Mouse (Mus musculus): ENCODE data around the gene Gm26938. TPM values are rescaled to one million over a fixed set of nuclear protein-coding genes. Genes with fewer than 3 reads are reported as not detected.

Gm26938 gene
- polyA plus RNA-seq, 1 experiment from 2014 or later = not detected

DNA sequence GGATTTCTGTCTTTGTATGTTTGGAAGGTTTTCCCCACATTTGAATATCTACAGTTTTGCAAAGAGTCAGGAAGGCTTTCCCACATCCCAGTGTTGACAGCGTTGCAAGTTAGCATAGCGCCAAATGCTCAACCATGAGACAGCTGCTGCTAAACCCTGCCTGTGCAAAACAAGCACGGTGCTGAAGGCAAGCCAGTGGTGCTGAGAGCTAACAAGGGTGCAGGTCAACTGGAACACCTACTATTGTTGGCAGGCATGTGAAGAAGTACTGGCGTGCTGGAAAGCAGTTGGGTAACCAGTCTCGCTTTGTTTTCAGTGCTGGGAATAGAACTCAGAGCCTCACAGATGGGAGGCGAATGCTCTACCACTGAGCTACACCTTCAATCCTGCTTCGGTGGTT is 9.5 kb upstream of the Gm26938 start:
- Histone ChIP-seq H3K9me3 (replicated peaks; ENCODE audit: control insufficient read depth, low read length) (no peaks in the 10 kb centered on the region), H3K27me3 (ENCODE audit: control insufficient read depth, insufficient read depth, low read length) (peaks cover 4% of the 10 kb centered on the region; the same call in 1 of the 2 replicates), H3K4me3 (ENCODE audit: low read depth, low read length) (no peak overlapping the region), H3K36me3 (ENCODE audit: control insufficient read depth, insufficient read depth, low read length) (no peaks in the 10 kb centered on the region), H3K4me2 (no peak overlapping the region), H3K4me1 (ENCODE audit: control insufficient read depth, insufficient read depth, low read length) (no peaks in the 10 kb centered on the region), H3K27ac (ENCODE audit: low read depth, low read length) (no peak overlapping the region), H3K9ac (ENCODE audit: low read depth, low read length) (no peak overlapping the region)
- WGBS (ENCODE audit: insufficient replicate concordance) = 79% methylated on average over 7 of the region's 7 CpGs
- ATAC-seq (replicated peaks; ENCODE audit: insufficient number of reproducible peaks, low FRiP score, low TSS enrichment) = no peak

DNA sequence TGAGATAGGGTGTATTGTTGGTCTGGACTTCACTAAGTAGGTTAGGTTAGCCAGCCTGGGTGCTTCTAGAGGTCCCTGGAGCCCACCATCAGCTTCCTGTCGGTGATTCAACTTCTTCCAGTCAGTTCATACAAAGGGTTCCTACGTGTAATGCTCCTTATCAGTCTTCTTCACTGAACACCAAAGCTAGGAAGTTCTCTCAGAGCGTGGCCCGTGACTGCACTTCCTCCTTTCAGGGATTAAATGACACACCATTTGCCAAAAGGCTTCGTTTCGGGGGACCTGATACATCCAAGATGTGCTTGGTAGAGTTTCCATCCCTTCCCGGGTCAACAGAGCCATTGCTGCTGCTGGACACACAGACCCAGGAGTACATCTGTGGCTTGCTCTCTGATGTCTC is 5.9 kb upstream of the Gm26938 start:
- no peaks in the 10 kb centered on the region for H3K36me3 ChIP-seq (ENCODE audit: control insufficient read depth, insufficient read depth, low read length)
- H3K9me3 ChIP-seq (replicated peaks; ENCODE audit: control insufficient read depth, low read length) = no peaks in the 10 kb centered on the region
- no peak overlapping the region for H3K4me3 ChIP-seq (ENCODE audit: low read depth, low read length)
- H3K4me2 ChIP-seq = no peak overlapping the region
- 55% methylated on average over 7 of the region's 7 CpGs for WGBS (ENCODE audit: insufficient replicate concordance)
- no peaks in the 10 kb centered on the region for H3K4me1 ChIP-seq (ENCODE audit: control insufficient read depth, insufficient read depth, low read length)
- H3K27me3 ChIP-seq (ENCODE audit: control insufficient read depth, insufficient read depth, low read length) = no peaks in the 10 kb centered on the region
- ATAC-seq (replicated peaks; ENCODE audit: insufficient number of reproducible peaks, low FRiP score, low TSS enrichment) = no peak
- H3K9ac ChIP-seq (ENCODE audit: low read depth, low read length) = no peak overlapping the region
- no peak overlapping the region for H3K27ac ChIP-seq (ENCODE audit: low read depth, low read length)

DNA sequence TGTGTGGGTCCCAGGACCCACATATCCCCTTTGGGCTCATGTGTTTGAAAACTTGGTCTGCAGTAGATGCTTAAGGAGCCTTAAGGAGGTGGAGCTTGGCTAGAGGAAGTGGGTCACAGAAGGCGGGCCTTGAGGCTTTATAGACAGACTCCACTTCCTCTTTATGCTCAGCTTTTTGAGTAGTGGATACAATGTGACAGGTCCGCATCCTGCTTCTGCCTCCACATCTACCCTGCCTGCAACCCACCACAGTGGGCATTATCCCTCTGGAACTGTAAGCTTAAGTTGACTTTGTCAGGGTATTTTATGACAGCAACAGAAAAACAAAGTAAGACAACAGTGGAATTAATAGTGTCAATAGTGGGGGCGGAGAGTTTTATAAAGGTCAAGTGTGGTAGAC is 4.5 kb upstream of the Gm26938 start:
- no peaks in the 10 kb centered on the region for H3K36me3 ChIP-seq (ENCODE audit: control insufficient read depth, insufficient read depth, low read length)
- WGBS (ENCODE audit: insufficient replicate concordance) = 78% methylated on average over 3 of the region's 3 CpGs
- no peak overlapping the region for H3K27ac ChIP-seq (ENCODE audit: low read depth, low read length)
- no peak overlapping the region for H3K4me3 ChIP-seq (ENCODE audit: low read depth, low read length)
- no peaks in the 10 kb centered on the region for H3K27me3 ChIP-seq (ENCODE audit: control insufficient read depth, insufficient read depth, low read length)
- no peak overlapping the region for H3K9ac ChIP-seq (ENCODE audit: low read depth, low read length)
- ATAC-seq (replicated peaks; ENCODE audit: insufficient number of reproducible peaks, low FRiP score, low TSS enrichment) = no peak
- no peaks in the 10 kb centered on the region for H3K9me3 ChIP-seq (replicated peaks; ENCODE audit: control insufficient read depth, low read length)
- H3K4me1 ChIP-seq (ENCODE audit: control insufficient read depth, insufficient read depth, low read length) = peaks cover 5% of the 10 kb centered on the region
- H3K4me2 ChIP-seq = no peak overlapping the region

DNA sequence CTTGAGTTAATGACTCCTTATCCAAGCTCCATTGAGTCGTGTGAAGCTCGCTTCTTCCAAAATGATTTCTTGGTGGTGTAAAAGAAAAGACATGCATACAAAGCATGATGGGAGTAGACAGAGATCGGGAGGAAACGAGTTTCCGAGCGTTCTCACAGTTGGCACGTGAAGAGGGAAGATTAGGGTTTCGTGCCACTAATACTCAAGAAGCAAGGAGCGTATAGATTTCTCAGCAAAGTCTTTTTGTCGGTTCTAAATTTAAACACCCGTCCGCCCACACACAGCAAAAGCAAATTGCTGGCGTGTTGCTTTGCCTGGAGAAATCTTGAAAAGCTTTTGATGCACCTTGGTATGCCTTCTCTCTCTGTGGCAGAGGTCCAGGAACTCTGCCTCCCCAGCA is 3.2 kb upstream of the Gm26938 start:
- no peak overlapping the region for H3K27ac ChIP-seq (ENCODE audit: low read depth, low read length)
- WGBS (ENCODE audit: insufficient replicate concordance) = 73% methylated on average over 13 of the region's 13 CpGs
- no peak for ATAC-seq (replicated peaks; ENCODE audit: insufficient number of reproducible peaks, low FRiP score, low TSS enrichment)
- no peak overlapping the region for H3K9ac ChIP-seq (ENCODE audit: low read depth, low read length)
- H3K4me3 ChIP-seq (ENCODE audit: low read depth, low read length) = no peak overlapping the region
- no peaks in the 10 kb centered on the region for H3K36me3 ChIP-seq (ENCODE audit: control insufficient read depth, insufficient read depth, low read length)
- no peak overlapping the region for H3K4me2 ChIP-seq
- H3K27me3 ChIP-seq (ENCODE audit: control insufficient read depth, insufficient read depth, low read length) = no peaks in the 10 kb centered on the region
- H3K4me1 ChIP-seq (ENCODE audit: control insufficient read depth, insufficient read depth, low read length) = peaks cover 10% of the 10 kb centered on the region
- H3K9me3 ChIP-seq (replicated peaks; ENCODE audit: control insufficient read depth, low read length) = no peaks in the 10 kb centered on the region

DNA sequence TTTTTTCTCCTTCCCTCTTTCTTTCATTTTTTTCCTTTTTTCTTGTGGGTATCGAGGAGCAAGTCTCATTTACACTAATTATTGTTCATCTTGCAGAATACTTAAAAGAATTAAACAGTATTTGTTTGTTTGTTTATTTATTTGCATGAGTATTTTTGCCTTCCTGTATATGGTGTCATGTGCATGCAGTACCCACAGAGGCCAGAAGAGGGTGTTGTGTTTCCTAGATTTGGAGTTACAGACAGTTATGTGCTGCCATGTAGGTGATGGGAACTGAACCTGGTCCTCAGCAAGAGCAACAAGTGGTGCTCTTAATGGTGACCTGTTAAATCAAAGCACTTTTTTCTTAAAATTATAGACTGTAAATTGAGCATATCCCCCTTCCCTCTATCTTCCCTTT is 1.4 kb upstream of the Gm26938 start:
- H3K27ac ChIP-seq (ENCODE audit: low read depth, low read length) = no peak overlapping the region
- no peaks in the 10 kb centered on the region for H3K9me3 ChIP-seq (replicated peaks; ENCODE audit: control insufficient read depth, low read length)
- no peak overlapping the region for H3K4me2 ChIP-seq
- no peaks in the 10 kb centered on the region for H3K27me3 ChIP-seq (ENCODE audit: control insufficient read depth, insufficient read depth, low read length)
- H3K9ac ChIP-seq (ENCODE audit: low read depth, low read length) = no peak overlapping the region
- WGBS (ENCODE audit: insufficient replicate concordance) = 93% methylated on average over 1 of the region's 1 CpGs
- peaks cover 10% of the 10 kb centered on the region for H3K4me1 ChIP-seq (ENCODE audit: control insufficient read depth, insufficient read depth, low read length)
- H3K4me3 ChIP-seq (ENCODE audit: low read depth, low read length) = no peak overlapping the region
- no peak for ATAC-seq (replicated peaks; ENCODE audit: insufficient number of reproducible peaks, low FRiP score, low TSS enrichment)
- peaks cover 9% of the 10 kb centered on the region for H3K36me3 ChIP-seq (ENCODE audit: control insufficient read depth, insufficient read depth, low read length)

DNA sequence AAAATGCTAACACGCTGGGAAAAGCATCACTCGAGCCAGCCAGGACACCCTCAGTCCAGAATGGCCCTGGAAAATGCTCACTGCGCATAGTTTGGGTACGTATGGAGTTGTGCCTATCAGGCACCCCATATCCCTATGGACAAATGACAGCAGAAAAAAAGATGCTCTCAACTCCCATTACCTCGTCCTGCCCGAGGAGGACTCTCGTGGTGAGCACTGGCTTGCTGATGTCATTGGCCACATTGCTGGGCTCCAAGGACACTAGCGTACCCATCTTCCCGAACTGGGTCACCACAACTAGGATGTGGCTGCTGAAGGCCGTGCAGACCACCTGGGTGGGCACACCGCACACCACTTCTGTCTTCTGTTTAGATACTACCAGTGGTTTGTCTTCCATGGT is 260 bp downstream of the Gm26938 start:
- Histone ChIP-seq H3K9me3 (replicated peaks; ENCODE audit: control insufficient read depth, low read length) (no peaks in the 10 kb centered on the region), H3K36me3 (ENCODE audit: control insufficient read depth, insufficient read depth, low read length) (peaks cover 13% of the 10 kb centered on the region), H3K4me1 (ENCODE audit: control insufficient read depth, insufficient read depth, low read length) (peaks cover 10% of the 10 kb centered on the region), H3K4me3 (ENCODE audit: low read depth, low read length) (peak overlapping the region; percentile 84), H3K27me3 (ENCODE audit: control insufficient read depth, insufficient read depth, low read length) (no peaks in the 10 kb centered on the region), H3K4me2 (peak overlapping the region; percentile 96), H3K27ac (ENCODE audit: low read depth, low read length) (peak overlapping the region; percentile 50; the same call in 1 of the 2 replicates), H3K9ac (ENCODE audit: low read depth, low read length) (peak overlapping the region; percentile 84)
- WGBS (ENCODE audit: insufficient replicate concordance) = 37% methylated on average over 11 of the region's 11 CpGs
- ATAC-seq (replicated peaks; ENCODE audit: insufficient number of reproducible peaks, low FRiP score, low TSS enrichment) = no peak

DNA sequence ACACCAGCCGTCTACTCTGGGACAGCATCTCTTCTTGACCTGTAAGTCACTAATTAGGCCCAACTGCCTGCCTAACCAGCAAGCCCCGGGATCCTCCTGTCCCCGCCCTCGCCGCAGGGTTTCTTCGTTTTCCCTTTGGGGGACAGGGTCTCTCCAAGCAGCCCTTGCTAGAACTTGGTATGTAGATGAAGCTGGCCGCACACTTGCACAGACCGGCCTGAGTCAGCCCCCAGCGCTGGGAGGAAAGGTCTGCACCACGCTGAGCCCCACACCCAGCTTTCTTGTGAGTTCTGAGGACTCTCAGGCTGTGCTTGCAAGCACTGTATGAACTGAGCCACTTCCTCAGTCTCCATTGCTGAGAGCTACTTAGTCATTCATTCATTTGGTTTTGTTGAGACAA is 1.7 kb downstream of the Gm26938 start:
- WGBS (ENCODE audit: insufficient replicate concordance) = 88% methylated on average over 10 of the region's 10 CpGs
- Histone ChIP-seq H3K4me1 (ENCODE audit: control insufficient read depth, insufficient read depth, low read length) (peaks cover 10% of the 10 kb centered on the region), H3K27me3 (ENCODE audit: control insufficient read depth, insufficient read depth, low read length) (no peaks in the 10 kb centered on the region), H3K27ac (ENCODE audit: low read depth, low read length) (no peak overlapping the region), H3K9ac (ENCODE audit: low read depth, low read length) (no peak overlapping the region), H3K9me3 (replicated peaks; ENCODE audit: control insufficient read depth, low read length) (no peaks in the 10 kb centered on the region), H3K4me3 (ENCODE audit: low read depth, low read length) (no peak overlapping the region), H3K4me2 (no peak overlapping the region), H3K36me3 (ENCODE audit: control insufficient read depth, insufficient read depth, low read length) (peaks cover 13% of the 10 kb centered on the region)
- ATAC-seq (replicated peaks; ENCODE audit: insufficient number of reproducible peaks, low FRiP score, low TSS enrichment) = no peak

DNA sequence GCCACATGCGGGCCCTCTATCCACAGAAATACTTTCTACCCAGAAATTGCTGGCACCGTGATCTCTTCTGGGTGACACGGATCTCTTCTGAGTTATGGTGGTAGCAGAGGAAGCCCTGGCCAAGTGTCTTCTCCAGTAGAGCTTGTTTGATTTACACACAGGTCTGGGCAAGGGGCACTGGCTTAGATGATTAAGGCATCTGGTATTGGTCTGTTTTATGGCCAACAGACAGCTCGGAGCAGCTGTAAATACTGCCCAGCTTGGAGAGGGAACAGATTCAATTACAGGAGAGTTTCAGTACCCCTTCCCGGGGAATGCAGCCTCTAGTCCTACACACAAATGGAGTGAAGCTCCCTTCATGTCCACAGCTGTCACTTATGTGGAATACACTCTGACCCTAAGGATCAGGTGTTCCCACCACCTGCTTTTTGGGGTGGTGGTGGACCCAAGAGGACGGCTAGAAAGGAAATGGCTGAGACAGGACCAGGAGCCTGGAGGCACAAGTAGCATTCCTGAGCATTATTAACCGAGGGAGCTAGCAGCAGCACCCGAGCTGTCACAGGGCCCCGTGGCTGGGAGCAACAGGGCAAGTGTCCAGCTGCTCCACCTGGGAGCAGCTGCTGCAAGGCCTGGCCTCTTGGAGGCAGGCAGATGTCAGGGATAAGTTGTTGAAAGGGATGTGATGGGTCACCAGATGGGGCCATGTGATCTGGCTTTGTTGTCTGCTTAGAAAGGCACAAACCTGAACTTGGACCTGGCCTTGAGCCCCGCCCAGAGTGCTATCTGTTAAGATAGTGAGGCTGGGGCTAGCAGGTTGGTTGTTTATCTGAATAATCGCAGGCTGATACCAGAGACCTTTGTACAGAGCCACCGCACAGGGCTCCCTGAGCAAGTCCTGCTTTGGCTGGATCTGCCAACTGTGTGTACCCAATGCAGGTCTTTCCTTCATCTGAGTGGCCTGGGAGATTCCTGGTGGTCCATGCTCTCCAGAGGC is 4.4 kb downstream of the Gm26938 start:
- Histone ChIP-seq H3K27ac (ENCODE audit: low read depth, low read length) (no peak overlapping the region), H3K4me1 (ENCODE audit: control insufficient read depth, insufficient read depth, low read length) (peaks cover 10% of the 10 kb centered on the region)
- ATAC-seq (replicated peaks; ENCODE audit: insufficient number of reproducible peaks, low FRiP score, low TSS enrichment) = no peak

More for the DNA sequence above, 4.4 kb downstream of the Gm26938 start:
- no peak overlapping the region for H3K9ac ChIP-seq (ENCODE audit: low read depth, low read length)
- peaks cover 13% of the 10 kb centered on the region for H3K36me3 ChIP-seq (ENCODE audit: control insufficient read depth, insufficient read depth, low read length)
- WGBS (ENCODE audit: insufficient replicate concordance) = 72% methylated on average over 12 of the region's 12 CpGs
- H3K4me2 ChIP-seq = no peak overlapping the region
- H3K4me3 ChIP-seq (ENCODE audit: low read depth, low read length) = no peak overlapping the region
- H3K27me3 ChIP-seq (ENCODE audit: control insufficient read depth, insufficient read depth, low read length) = no peaks in the 10 kb centered on the region
- no peaks in the 10 kb centered on the region for H3K9me3 ChIP-seq (replicated peaks; ENCODE audit: control insufficient read depth, low read length)
